Mouse (Mus musculus) MEL (cell line): ENCODE data around the gene Dgkz. TPM values are rescaled to one million over a fixed set of nuclear protein-coding genes. Genes with fewer than 3 reads are reported as not detected.
A peak's percentile ranks its signal among the peaks of the same experiment; 100 is the strongest.

ENCODE experiments used
- DNase-seq: peaks from one replicate; pipeline ENCODE4 v3.0.0; 2011; ENCODE audit warnings: low read depth, low spot score
- H3K27ac ChIP-seq: 2 replicates; pipeline ENCODE4 v1.5.1; 2012; ENCODE audit warnings: low read depth, mild to moderate bottlenecking, control low read depth, low read length, moderate library complexity; ENCODE audit not compliant: control insufficient read depth
- H3K27me3 ChIP-seq, 2 experiments: fragments of 150-350 bp in 1 of 2; sonication (generic) in 1 of 2; 2 replicates each; pipeline ENCODE4 v1.6.1; 2012; ENCODE audit warnings: low read length in 2 of 2, mild to moderate bottlenecking in 2 of 2, improper control_type of control experiment in 1 of 2, moderate library complexity in 1 of 2; ENCODE audit not compliant: insufficient read depth in 2 of 2, control insufficient read depth in 1 of 2
- H3K36me3 ChIP-seq, 2 experiments: 2 replicates each; pipeline ENCODE4 v1.6.1; 2012 to 2014; ENCODE audit warnings: low read length in 2 of 2, improper control_type of control experiment in 1 of 2, inconsistent platforms in 1 of 2, mild to moderate bottlenecking in 1 of 2; ENCODE audit not compliant: insufficient read depth in 2 of 2, control insufficient read depth in 1 of 2
- H3K4me1 ChIP-seq, 2 experiments: fragments of 150-350 bp in 1 of 2; sonication (generic) in 1 of 2; 2 replicates each; pipeline ENCODE4 v1.6.1; 2012; ENCODE audit warnings: low read length in 2 of 2, improper control_type of control experiment in 1 of 2, mild to moderate bottlenecking in 1 of 2; ENCODE audit not compliant: insufficient read depth in 2 of 2, control insufficient read depth in 1 of 2
- H3K4me3 ChIP-seq, 2 experiments: fragments of 150-350 bp in 1 of 2; sonication (generic) in 1 of 2; 2 replicates each; pipeline ENCODE4 v1.5.1; 2012; ENCODE audit warnings: low read depth in 2 of 2, low read length in 2 of 2, mild to moderate bottlenecking in 2 of 2, moderate library complexity in 2 of 2, control low read depth in 1 of 2, improper control_type of control experiment in 1 of 2; ENCODE audit not compliant: control insufficient read depth in 1 of 2, insufficient read depth in 1 of 2
- H3K79me2 ChIP-seq: 2 replicates; pipeline ENCODE4 v1.6.1; 2012; ENCODE audit warnings: mild to moderate bottlenecking, low read length, moderate library complexity; ENCODE audit not compliant: control insufficient read depth, poor library complexity, insufficient read depth
- H3K9ac ChIP-seq: 2 replicates; pipeline ENCODE4 v1.6.1; 2012; ENCODE audit warnings: low read depth, mild to moderate bottlenecking, control low read depth, low read length, moderate library complexity; ENCODE audit not compliant: control insufficient read depth, poor library complexity, severe bottlenecking
- H3K9me3 ChIP-seq: fragments of 150-350 bp; sonication (generic); replicated peaks from 2 replicates; pipeline ENCODE4 v1.6.1; 2012; ENCODE audit warnings: mild to moderate bottlenecking, low read length, improper control_type of control experiment, moderate library complexity; ENCODE audit not compliant: insufficient read depth
- BHLHE40 ChIP-seq: IDR thresholded peaks from 2 replicates; pipeline ENCODE4 v1.6.1; 2012; ENCODE audit warnings: low read depth, mild to moderate bottlenecking, inconsistent platforms, low read length, improper control_type of control experiment, borderline replicate concordance
- CHD1 ChIP-seq: IDR thresholded peaks from 2 replicates; pipeline ENCODE4 v1.6.1; 2012; ENCODE audit warnings: low read depth, mild to moderate bottlenecking, inconsistent platforms, low read length, improper control_type of control experiment
- CHD2 ChIP-seq: IDR thresholded peaks from 2 replicates; pipeline ENCODE4 v1.6.1; 2011; ENCODE audit warnings: low read length, improper control_type of control experiment
- E2F4 ChIP-seq: IDR thresholded peaks from 2 replicates; pipeline ENCODE4 v1.6.1; 2011; ENCODE audit warnings: low read depth, low read length, improper control_type of control experiment, borderline replicate concordance
- ELF1 ChIP-seq: IDR thresholded peaks from 2 replicates; pipeline ENCODE4 v1.6.1; 2014; ENCODE audit warnings: low read depth, mild to moderate bottlenecking, inconsistent platforms, low read length, improper control_type of control experiment, moderate library complexity
- EP300 ChIP-seq, 2 experiments: IDR thresholded peaks; 2 replicates each; pipeline ENCODE4 v1.6.1; 2011; ENCODE audit warnings: improper control_type of control experiment in 2 of 2, low read length in 2 of 2, low read depth in 1 of 2, mild to moderate bottlenecking in 1 of 2
- ETS1 ChIP-seq: IDR thresholded peaks from 2 replicates; pipeline ENCODE4 v1.6.1; 2012; ENCODE audit warnings: low read depth, mild to moderate bottlenecking, inconsistent platforms, low read length, improper control_type of control experiment, moderate library complexity
- GABPA ChIP-seq: IDR thresholded peaks from 2 replicates; pipeline ENCODE4 v1.6.1; 2012; ENCODE audit warnings: low read depth, mild to moderate bottlenecking, inconsistent platforms, low read length, improper control_type of control experiment, moderate library complexity
- GATA1 ChIP-seq: IDR thresholded peaks from 2 replicates; pipeline ENCODE4 v1.6.1; 2011; ENCODE audit warnings: low read depth, low read length, improper control_type of control experiment
- JUND ChIP-seq: IDR thresholded peaks from 2 replicates; pipeline ENCODE4 v1.6.1; 2011; ENCODE audit warnings: low read depth, mild to moderate bottlenecking, improper control_type of control experiment, low read length
- MAFK ChIP-seq: IDR thresholded peaks from 2 replicates; pipeline ENCODE4 v1.6.1; 2011; ENCODE audit warnings: low read depth, mild to moderate bottlenecking, low read length, improper control_type of control experiment, borderline replicate concordance
- MXI1 ChIP-seq: IDR thresholded peaks from 2 replicates; pipeline ENCODE4 v1.6.1; 2011; ENCODE audit warnings: mild to moderate bottlenecking, low read depth, low read length, improper control_type of control experiment
- NELFE ChIP-seq: IDR thresholded peaks from 2 replicates; pipeline ENCODE4 v1.6.1; 2011; ENCODE audit warnings: low read depth, low read length, improper control_type of control experiment
- NRF1 ChIP-seq: IDR thresholded peaks from 2 replicates; pipeline ENCODE4 v1.6.1; 2014; ENCODE audit warnings: low read depth, mild to moderate bottlenecking, inconsistent platforms, low read length, improper control_type of control experiment, moderate library complexity; ENCODE audit not compliant: poor library complexity, insufficient read depth, severe bottlenecking
- POLR2AphosphoS2 ChIP-seq: IDR thresholded peaks from 2 replicates; pipeline ENCODE4 v1.6.1; 2011; ENCODE audit warnings: low read length, improper control_type of control experiment
- POLR2AphosphoS5 ChIP-seq: IDR thresholded peaks from 2 replicates; pipeline ENCODE4 v1.6.1; 2012; ENCODE audit warnings: low read depth, borderline replicate concordance, mild to moderate bottlenecking, inconsistent platforms, low read length, moderate library complexity, mixed read lengths
- SMC3 ChIP-seq: IDR thresholded peaks from 2 replicates; pipeline ENCODE4 v1.6.1; 2011; ENCODE audit warnings: low read depth, low read length, improper control_type of control experiment
- TCF12 ChIP-seq: IDR thresholded peaks from 2 replicates; pipeline ENCODE4 v1.6.1; 2014; ENCODE audit warnings: low read depth, mild to moderate bottlenecking, inconsistent platforms, low read length, improper control_type of control experiment, moderate library complexity
- UBTF ChIP-seq: IDR thresholded peaks from 2 replicates; pipeline ENCODE4 v1.6.1; 2012; ENCODE audit warnings: low read depth, mild to moderate bottlenecking, inconsistent platforms, low read length, improper control_type of control experiment, moderate library complexity, borderline replicate concordance; ENCODE audit not compliant: insufficient read depth
- USF1 ChIP-seq: IDR thresholded peaks from 2 replicates; pipeline ENCODE4 v1.6.1; 2014; ENCODE audit warnings: low read depth, mild to moderate bottlenecking, inconsistent platforms, low read length, improper control_type of control experiment, moderate library complexity
- USF2 ChIP-seq, 2 experiments: IDR thresholded peaks; 2 replicates each; pipeline ENCODE4 v1.6.1; 2011 to 2012; ENCODE audit warnings: improper control_type of control experiment in 2 of 2, low read length in 2 of 2, borderline replicate concordance in 1 of 2, inconsistent platforms in 1 of 2, low read depth in 1 of 2, mild to moderate bottlenecking in 1 of 2; ENCODE audit not compliant: insufficient read depth in 1 of 2
- ZC3H11A ChIP-seq: IDR thresholded peaks from 2 replicates; pipeline ENCODE4 v1.6.1; 2012; ENCODE audit warnings: low read depth, mild to moderate bottlenecking, inconsistent platforms, low read length, improper control_type of control experiment
- ZKSCAN1 ChIP-seq: IDR thresholded peaks from 2 replicates; pipeline ENCODE4 v1.6.1; 2012; ENCODE audit warnings: low read depth, mild to moderate bottlenecking, inconsistent platforms, low read length, improper control_type of control experiment, moderate library complexity
- ZMIZ1 ChIP-seq: IDR thresholded peaks from 2 replicates; pipeline ENCODE4 v1.6.1; 2012; ENCODE audit warnings: low read depth, mild to moderate bottlenecking, inconsistent platforms, low read length, improper control_type of control experiment, moderate library complexity
- ZNF384 ChIP-seq: IDR thresholded peaks from 2 replicates; pipeline ENCODE4 v1.6.1; 2012; ENCODE audit warnings: low read depth, mild to moderate bottlenecking, inconsistent platforms, low read length, improper control_type of control experiment
- polyA plus RNA-seq, 2 experiments: library from polyadenylated mRNA; stranded (reverse) in 1 of 2; unstranded in 1 of 2; fragments of >175 nt in 1 of 2; fragments of >200 nt in 1 of 2; gene quantifications; 2 replicates each; pipeline versions ENCODE4 v1.2.1 to v1.2.4; 2012; ENCODE audit warnings: low replicate concordance in 2 of 2, low read depth in 1 of 2; ENCODE audit not compliant: insufficient read length in 2 of 2, insufficient read depth in 1 of 2, missing spikeins in 1 of 2
- total RNA-seq: library from RNA; depleted of rRNA; stranded (reverse); fragments of 300-350 nt; gene quantifications from 2 replicates; pipeline ENCODE4 v1.2.3, GENCODE M21; 2012

Gene Dgkz
- total and polyA plus RNA-seq, 3 experiments, result 65.6 to 165 TPM; not detected in 1

DNA sequence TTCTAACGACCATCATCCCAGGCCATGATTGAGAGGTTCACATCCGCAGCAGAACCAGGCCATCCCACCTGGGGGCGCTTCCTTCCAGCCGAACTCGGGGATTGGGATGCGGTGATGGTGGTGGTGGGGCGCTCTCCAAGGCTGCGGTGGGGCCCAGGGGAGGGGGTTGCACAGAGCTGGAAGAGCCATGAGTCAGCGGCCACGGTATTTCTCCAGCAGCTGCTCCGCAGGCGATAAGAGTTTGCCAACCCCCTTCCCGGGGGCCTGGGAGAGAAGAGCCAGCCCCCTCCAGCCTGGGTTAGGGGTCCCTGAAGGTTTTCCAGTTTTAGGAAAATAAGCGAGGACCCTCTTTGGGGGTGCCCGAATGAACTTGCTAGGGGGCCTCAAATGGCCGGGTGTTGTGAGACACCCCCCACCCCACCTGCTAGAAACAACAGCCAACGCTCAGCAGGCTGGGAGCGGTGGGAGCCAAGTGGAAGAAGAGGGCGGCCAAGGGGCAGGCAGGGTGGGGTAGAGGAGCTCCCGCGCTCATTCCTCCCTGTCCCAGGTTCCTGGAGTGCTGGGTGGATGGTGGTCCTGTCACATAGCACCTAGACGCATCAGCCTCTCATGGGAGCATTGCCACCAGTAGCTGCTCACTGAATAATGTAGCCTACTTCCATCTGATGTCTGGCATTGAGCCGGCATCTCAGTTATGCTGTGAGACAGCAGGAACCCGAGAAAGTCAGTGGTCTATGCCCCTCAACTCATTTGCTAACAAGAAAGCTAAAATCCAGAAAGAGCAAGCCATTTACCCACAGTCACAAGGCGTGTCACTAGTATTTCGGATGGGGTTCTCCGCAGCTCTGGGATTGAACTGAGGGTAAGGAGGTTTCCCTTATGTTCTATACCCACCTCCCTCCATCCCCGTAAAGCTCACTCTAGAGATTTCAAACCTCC is 31.6 kb upstream of the Dgkz start (continued):
- no peak for TF ChIP-seq ZMIZ1
- peak; percentile 14; the same call in 1 of the 2 replicates for TF ChIP-seq CHD2
- no peak for TF ChIP-seq POLR2AphosphoS5
- no peak for TF ChIP-seq NELFE
- TF ChIP-seq MXI1, result peak; percentile 31; the same call in 1 of the 2 replicates
- TF ChIP-seq UBTF, result no peak
- peak; percentile 52 for TF ChIP-seq SMC3
- TF ChIP-seq ELF1, result no peak
- no peak for TF ChIP-seq USF2 (IDR thresholded peaks at IDR 0.05; ENCODE audit: borderline replicate concordance in 1 of 2, insufficient read depth in 1 of 2, low read depth in 1 of 2, low read length in 2 of 2)
- TF ChIP-seq E2F4, result no peak
- TF ChIP-seq MAFK, result no peak
- no peak for TF ChIP-seq BHLHE40
- TF ChIP-seq GABPA, result no peak
- TF ChIP-seq ZNF384, result no peak
- TF ChIP-seq ZC3H11A, result no peak
- peak; percentile 81 for TF ChIP-seq ETS1
- TF ChIP-seq JUND, result no peak
- peak; percentile 70 for TF ChIP-seq TCF12
- TF ChIP-seq CHD1, result no peak

- Histone ChIP-seq H3K4me3 (peak overlapping the region; percentile 54 to 83), H3K9me3 (no peaks in the 10 kb centered on the region)
- TF ChIP-seq POLR2AphosphoS2, result no peak
- no peak for TF ChIP-seq EP300 (IDR thresholded peaks at IDR 0.05; ENCODE audit: low read depth in 1 of 2, low read length in 2 of 2)
- no peak for TF ChIP-seq ZKSCAN1
- TF ChIP-seq GATA1, result no peak
- no peak for TF ChIP-seq NRF1
- no peak for TF ChIP-seq ELF1
- no peak for TF ChIP-seq USF1
- TF ChIP-seq, all 39 proteins: peak for 0
- H3K27ac ChIP-seq, result no peak overlapping the region
- peak overlapping the region; percentile 48; the same call in 1 of the 2 replicates for H3K9ac ChIP-seq
- peaks cover 0 to 10% of the 10 kb centered on the region in 2 experiments; a peak in 3 of 4 replicates for H3K4me1 ChIP-seq
- peaks cover 0 to 6% of the 10 kb centered on the region in 2 experiments; a peak in 2 of 4 replicates for H3K36me3 ChIP-seq
- H3K27me3 ChIP-seq, result no peaks in the 10 kb centered on the region; a peak in 2 of 4 replicates
- no peaks in the 10 kb centered on the region for H3K79me2 ChIP-seq
- peak; percentile 16 for DNase-seq
These were observed 30.8 kb upstream of the Dgkz start for GRCm38 (mm10) chr2:92006491-92006890.
